Mouse (Mus musculus) thymus, postnatal 14 days (tissue): ENCODE measurements around the gene Evc2.

Source experiments
- DNase-seq: peaks from one replicate; pipeline ENCODE4 v3.0.0; 2021

Evc2 gene

GRCm38 (mm10) chr5:37368796-37369195, 30.5 kb downstream of the Evc2 start:
- DNase-seq, result no peak

- no peak for DNase-seq
These were observed 39.1 kb downstream of the Evc2 start for GRCm38 (mm10) chr5:37377376-37377775.

- DNase-seq, result no peak
These were observed 42.3 kb downstream of the Evc2 start for GRCm38 (mm10) chr5:37380641-37381040.

GRCm38 (mm10) chr5:37383570-37383969, 45.3 kb downstream of the Evc2 start:
- DNase-seq, result no peak

- no peak for DNase-seq
These were observed 50.3 kb downstream of the Evc2 start for GRCm38 (mm10) chr5:37388646-37389045.

GRCm38 (mm10) chr5:37389808-37390495, 51.7 kb downstream of the Evc2 start:
- no peak for DNase-seq

- DNase-seq, result no peak
These were observed 52.6 kb downstream of the Evc2 start for GRCm38 (mm10) chr5:37390923-37391322.

- DNase-seq, result no peak
These were observed 53.6 kb downstream of the Evc2 start for GRCm38 (mm10) chr5:37391901-37392300.

GRCm38 (mm10) chr5:37395172-37396030, 57.1 kb downstream of the Evc2 start:
- no peak for DNase-seq

GRCm38 (mm10) chr5:37419028-37419427, 80.7 kb downstream of the Evc2 start:
- DNase-seq, result no peak

GRCm38 (mm10) chr5:37427210-37427609, 88.9 kb downstream of the Evc2 start:
- no peak for DNase-seq

- DNase-seq, result no peak
These were observed 97.1 kb downstream of the Evc2 start for GRCm38 (mm10) chr5:37435417-37435816.

- DNase-seq, result no peak
These were observed 104.5 kb downstream of the Evc2 start for GRCm38 (mm10) chr5:37442767-37443166.

GRCm38 (mm10) chr5:37447546-37447945, 109.2 kb downstream of the Evc2 start:
- no peak for DNase-seq

- DNase-seq, result no peak
These were observed 118.3 kb downstream of the Evc2 start for GRCm38 (mm10) chr5:37456590-37456989.

GRCm38 (mm10) chr5:37457191-37457590, 118.9 kb downstream of the Evc2 start:
- DNase-seq, result no peak

GRCm38 (mm10) chr5:37457831-37458230, 119.5 kb downstream of the Evc2 start:
- no peak for DNase-seq

- no peak for DNase-seq
These were observed 119.9 kb downstream of the Evc2 start for GRCm38 (mm10) chr5:37458236-37458635.

GRCm38 (mm10) chr5:37465461-37465860, 127.2 kb downstream of the Evc2 start:
- DNase-seq, result no peak

- DNase-seq, result no peak
These were observed 129.3 kb downstream of the Evc2 start for GRCm38 (mm10) chr5:37467646-37468045.

- DNase-seq, result no peak
These were observed 130.7 kb downstream of the Evc2 start for GRCm38 (mm10) chr5:37469031-37469430.

- no peak for DNase-seq
These were observed 133.3 kb downstream of the Evc2 start for GRCm38 (mm10) chr5:37471584-37471983.

GRCm38 (mm10) chr5:37472025-37472608, 133.8 kb downstream of the Evc2 start:
- no peak for DNase-seq
